In genomic region chr13:56151404-56152226, GRCm38 (mm10) we compare ENCODE assay signal across 8 mouse cellular contexts. TPM values are rescaled to one million over a fixed set of nuclear protein-coding genes. Genes with fewer than 3 reads are reported as not detected.
DNase-seq lines count a peak whose midpoint lies in the region; ATAC-seq lines count a peak whose summit lies in the region.

No protein-coding gene starts in this region.

- no peaks in the 10 kb centered on the region for H3K9me3 ChIP-seq in forebrain, embryonic 12.5 days
- no peaks in the 10 kb centered on the region for H3K9me3 ChIP-seq in hindbrain, embryonic 13.5 days

- no peak overlapping the region for H3K27ac ChIP-seq in brown adipose tissue, adult 24 weeks (replicated peaks; ENCODE audit: low read depth, low read length)
- H3K27ac ChIP-seq in forebrain, embryonic 12.5 days, result no peak overlapping the region
- H3K27ac ChIP-seq in hindbrain, embryonic 13.5 days, result peak overlapping the region; percentile 20; the same call in 1 of the 2 replicates
- peak overlapping the region; percentile 41 for H3K27ac ChIP-seq in macrophage

- peak; percentile 92 for DNase-seq in heart, adult 11 months
- no peak for DNase-seq in heart, postnatal 25 days (ENCODE audit: low spot score)
- DNase-seq in left cerebral cortex, adult 18-20 months (ENCODE audit: low spot score in 2 of 2), result peak; percentile 41 to 56
- peak; percentile 49 for DNase-seq in spleen, adult 12 weeks (ENCODE audit: low spot score)

- intact Hi-C loops in heart, postnatal 25 days (cut with DNase I), result loop anchor here (5.0 kb wide), 1 partner anchor 44 kb away; no protein-coding TSS in a partner anchor

- peak overlapping the region; percentile 26; the same call in 1 of the 2 replicates for H3K4me3 ChIP-seq in brown adipose tissue, adult 24 weeks (ENCODE audit: insufficient read depth, low read depth, low read length)
- no peak overlapping the region for H3K4me3 ChIP-seq in forebrain, embryonic 12.5 days (replicated peaks)
- H3K4me3 ChIP-seq in hindbrain, embryonic 13.5 days, result no peak overlapping the region
- peak overlapping the region; percentile 37 for H3K4me3 ChIP-seq in macrophage (ENCODE audit: inconsistent target)

- ATAC-seq in forebrain, embryonic 12.5 days (ENCODE audit: low FRiP score), result peak; percentile 57; the same call in 1 of the 2 replicates
- no peak for ATAC-seq in hindbrain, embryonic 13.5 days (ENCODE audit: low FRiP score)

- H3K4me2 ChIP-seq in forebrain, embryonic 12.5 days, result no peak overlapping the region
- H3K4me2 ChIP-seq in hindbrain, embryonic 13.5 days, result no peak overlapping the region

- H3K79me2 ChIP-seq in macrophage (ENCODE audit: inconsistent target), result no peaks in the 10 kb centered on the region

- no peaks in the 10 kb centered on the region for H3K4me1 ChIP-seq in brown adipose tissue, adult 24 weeks (ENCODE audit: control insufficient read depth, insufficient read depth, insufficient read length, low read length)
- H3K4me1 ChIP-seq in forebrain, embryonic 12.5 days, result no peaks in the 10 kb centered on the region
- H3K4me1 ChIP-seq in hindbrain, embryonic 13.5 days (replicated peaks), result peaks cover 5% of the 10 kb centered on the region; the same call in 1 of the 2 replicates

- no peaks in the 10 kb centered on the region for H3K36me3 ChIP-seq in forebrain, embryonic 12.5 days (replicated peaks)
- no peaks in the 10 kb centered on the region for H3K36me3 ChIP-seq in hindbrain, embryonic 13.5 days
- no peaks in the 10 kb centered on the region for H3K36me3 ChIP-seq in macrophage (ENCODE audit: inconsistent target)

- H3K27me3 ChIP-seq in forebrain, embryonic 12.5 days, result 0 out of 2 replicates have a peak, but pooled peaks cover 6% of the 10 kb centered on the region
- H3K27me3 ChIP-seq in hindbrain, embryonic 13.5 days, result peaks cover 5% of the 10 kb centered on the region; the same call in 1 of the 2 replicates

- no peak overlapping the region for H3K9ac ChIP-seq in forebrain, embryonic 12.5 days
- H3K9ac ChIP-seq in hindbrain, embryonic 13.5 days, result no peak overlapping the region

- WGBS in forebrain, embryonic 12.5 days, result 49% methylated on average over 22 of the region's 22 CpGs
- 57% methylated on average over 22 of the region's 22 CpGs for WGBS in hindbrain, embryonic 13.5 days
- 1% methylated on average over 22 of the region's 22 CpGs for WGBS in macrophage (ENCODE audit: missing documents)

RNA-seq across cellular contexts. Expression of gene H2afy, which starts 15.5 kb away (rescaled TPM):
- 10 to 100 TPM; 50.9 to 53.9 TPM for total RNA-seq in heart, postnatal 25 days (2021)
- polyA plus RNA-seq in brown adipose tissue, adult 24 weeks (2012; ENCODE audit: insufficient read depth, insufficient read length, missing spikeins), result 29.7 and 33.0 TPM in 2 replicates
- polyA plus RNA-seq in forebrain, embryonic 12.5 days (2016; fragmentation: Nextera tagmentation; extraction: Ambion mirVana), result 651 and 663 TPM in 2 replicates
- 369 and 380 TPM in 2 replicates for polyA plus RNA-seq in hindbrain, embryonic 13.5 days (2015; fragmentation: Nextera tagmentation; extraction: Ambion mirVana)
- 100 to 1,000 TPM; 104 to 106 TPM for total RNA-seq in left cerebral cortex, adult 18-20 months (2021)
- total RNA-seq in macrophage (2018; cell fraction: chromatin; rRNA removed), result 100 to 1,000 TPM; 256 to 801 (median 305) TPM
- total RNA-seq in macrophage (2018; cell fraction: cytosol; rRNA removed), result 100 to 1,000 TPM in 25 of 26 experiments, 10 to 100 TPM in 1; 96.6 to 142 (median 118) TPM
- 100 to 1,000 TPM; 122 to 541 (median 233) TPM for total RNA-seq in macrophage (2018; cell fraction: nucleus; rRNA removed)
- 96.3 to 139 TPM (median 138 TPM) in 3 replicates for polyA plus RNA-seq in macrophage (2018)

RNA-seq across cellular contexts. Expression of gene Tifab, which starts 27.1 kb away (rescaled TPM):
- 1 to 10 TPM; 1.3 to 1.5 TPM for total RNA-seq in heart, postnatal 25 days (2021)
- polyA plus RNA-seq in brown adipose tissue, adult 24 weeks (2012; ENCODE audit: insufficient read depth, insufficient read length, missing spikeins), result 1.1 and 2.8 TPM in 2 replicates
- polyA plus RNA-seq in forebrain, embryonic 12.5 days (2016; fragmentation: Nextera tagmentation; extraction: Ambion mirVana), result 0.64 and 0.77 TPM in 2 replicates
- 1.1 and 1.5 TPM in 2 replicates for polyA plus RNA-seq in hindbrain, embryonic 13.5 days (2015; fragmentation: Nextera tagmentation; extraction: Ambion mirVana)
- 1 to 10 TPM; 1.7 to 1.9 TPM for total RNA-seq in left cerebral cortex, adult 18-20 months (2021)
- total RNA-seq in macrophage (2018; cell fraction: chromatin; rRNA removed), result 10 to 100 TPM in 13 of 26 experiments, 1 to 10 TPM in 12, under 1 TPM in 1; 0.87 to 66.4 (median 10.8) TPM
- total RNA-seq in macrophage (2018; cell fraction: cytosol; rRNA removed), result 10 to 100 TPM in 25 of 26 experiments, 1 to 10 TPM in 1; 6.9 to 68.5 (median 45.6) TPM
- 10 to 100 TPM in 20 of 26 experiments, 1 to 10 TPM in 6; 5.7 to 83.4 (median 17.4) TPM for total RNA-seq in macrophage (2018; cell fraction: nucleus; rRNA removed)
- 17.5 to 60.8 TPM (median 44.2 TPM) in 3 replicates for polyA plus RNA-seq in macrophage (2018)

Comparison
In these comparisons a context has a peak if more than half of its experiments do, and no peak if none do; other contexts are left out.
1. H3K27ac ChIP-seq: peak in hindbrain, embryonic 13.5 days (single experiment) and macrophage (single experiment); none in brown adipose tissue, adult 24 weeks (single experiment) and forebrain, embryonic 12.5 days (single experiment).
2. H3K4me3 ChIP-seq: peak in brown adipose tissue, adult 24 weeks (single experiment) and macrophage (single experiment); none in forebrain, embryonic 12.5 days (single experiment) and hindbrain, embryonic 13.5 days (single experiment).